8 mouse cellular contexts compared by ENCODE assay signal in genomic region chr3:53729810-53730209, GRCm38 (mm10).
A peak's percentile ranks its signal among the peaks of the same experiment; 100 is the strongest.
DNase-seq lines count a peak whose midpoint lies in the region; ATAC-seq lines count a peak whose summit lies in the region.

No protein-coding gene starts in this region.

- no peaks in the 10 kb centered on the region for H3K27me3 ChIP-seq in forebrain, embryonic 13.5 days
- no peaks in the 10 kb centered on the region for H3K27me3 ChIP-seq in forebrain, embryonic 16.5 days (replicated peaks; ENCODE audit: control insufficient read depth, insufficient read depth, low read length)
- no peaks in the 10 kb centered on the region for H3K27me3 ChIP-seq in neural tube, embryonic 11.5 days (ENCODE audit: control insufficient read depth, insufficient read depth, low read length)

- H3K27ac ChIP-seq in forebrain, embryonic 13.5 days = no peak overlapping the region
- no peak overlapping the region for H3K27ac ChIP-seq in forebrain, embryonic 16.5 days (ENCODE audit: low read length)
- H3K27ac ChIP-seq in neural tube, embryonic 11.5 days (ENCODE audit: low read depth, low read length) = no peak overlapping the region

- no peak; the same call in 1 of the 2 replicates for ATAC-seq in forebrain, embryonic 13.5 days
- no peak for ATAC-seq in forebrain, embryonic 16.5 days
- ATAC-seq in neural tube, embryonic 11.5 days (ENCODE audit: insufficient read depth, low FRiP score, low TSS enrichment) = no peak
- ATAC-seq in megakaryocyte, adult 5-6 weeks (ENCODE audit: poor library complexity, severe bottlenecking) = no peak

- H3K36me3 ChIP-seq in forebrain, embryonic 13.5 days (ENCODE audit: poor library complexity, severe bottlenecking) = no peaks in the 10 kb centered on the region
- no peaks in the 10 kb centered on the region for H3K36me3 ChIP-seq in forebrain, embryonic 16.5 days (ENCODE audit: control insufficient read depth, insufficient read depth)
- H3K36me3 ChIP-seq in neural tube, embryonic 11.5 days (ENCODE audit: control insufficient read depth, insufficient read depth, low read length) = no peaks in the 10 kb centered on the region

- 30% methylated on average over 5 of the region's 5 CpGs for WGBS in forebrain, embryonic 13.5 days
- 26% methylated on average over 5 of the region's 5 CpGs for WGBS in forebrain, embryonic 16.5 days
- WGBS in neural tube, embryonic 11.5 days = 47% methylated on average over 5 of the region's 5 CpGs

- H3K4me1 ChIP-seq in forebrain, embryonic 13.5 days = peaks cover 8% of the 10 kb centered on the region; the same call in 1 of the 2 replicates
- no peaks in the 10 kb centered on the region; the same call in 1 of the 2 replicates for H3K4me1 ChIP-seq in forebrain, embryonic 16.5 days (replicated peaks; ENCODE audit: control insufficient read depth, insufficient read depth, low read length)
- no peaks in the 10 kb centered on the region for H3K4me1 ChIP-seq in neural tube, embryonic 11.5 days (ENCODE audit: control insufficient read depth, insufficient read depth, low read length)

- no peak overlapping the region for H3K4me2 ChIP-seq in forebrain, embryonic 13.5 days
- H3K4me2 ChIP-seq in forebrain, embryonic 16.5 days (ENCODE audit: low read length) = no peak overlapping the region
- H3K4me2 ChIP-seq in neural tube, embryonic 11.5 days (ENCODE audit: low read depth) = no peak overlapping the region

- H3K9ac ChIP-seq in forebrain, embryonic 13.5 days = 0 out of 2 replicates have a peak overlapping the region, but pooled peaks have one; percentile 16
- no peak overlapping the region for H3K9ac ChIP-seq in forebrain, embryonic 16.5 days (replicated peaks; ENCODE audit: low read depth, low read length)
- H3K9ac ChIP-seq in neural tube, embryonic 11.5 days (ENCODE audit: low read length) = no peak overlapping the region

- no peaks in the 10 kb centered on the region for H3K9me3 ChIP-seq in forebrain, embryonic 13.5 days (replicated peaks)
- no peaks in the 10 kb centered on the region for H3K9me3 ChIP-seq in forebrain, embryonic 16.5 days (ENCODE audit: control insufficient read depth, low read length)
- no peaks in the 10 kb centered on the region for H3K9me3 ChIP-seq in neural tube, embryonic 11.5 days (ENCODE audit: control insufficient read depth, low read length)

- intact Hi-C loops in heart, postnatal 10 days (cut with DNase I) = loop anchor here (1.0 to 10.0 kb wide), 4 partner anchors 73 to 965 kb away; partner anchors contain the start of genes Frem2 and Supt20
- intact Hi-C loops in left cerebral cortex, postnatal 14 days (cut with DNase I) = loop anchor here (5.0 kb wide), 1 partner anchor 138 kb away; no protein-coding TSS in a partner anchor

- DNase-seq in A20 (ENCODE audit: low read depth, low spot score) = peak; percentile 13
- DNase-seq in c-Kit-positive CD71-negative TER-119-negative erythroid progenitor cells, embryonic 14.5 days (ENCODE audit: low read depth) = peak; percentile 29
- DNase-seq in heart, postnatal 10 days = peak; percentile 68 to 74
- peak; percentile 26 to 45 for DNase-seq in left cerebral cortex, postnatal 14 days (ENCODE audit: low spot score in 2 of 2)
- peak; percentile 66 for DNase-seq in neural tube, embryonic 11.5 days (ENCODE audit: low spot score)

- no peak overlapping the region for H3K4me3 ChIP-seq in forebrain, embryonic 13.5 days
- no peak overlapping the region for H3K4me3 ChIP-seq in forebrain, embryonic 16.5 days (replicated peaks; ENCODE audit: low read length)
- no peak overlapping the region for H3K4me3 ChIP-seq in neural tube, embryonic 11.5 days (ENCODE audit: low read depth, low read length)

Comparison
In these comparisons a context has a peak if more than half of its experiments do, and no peak if none do; other contexts are left out.
1. DNase-seq: peak in every context shown above with its lines; median percentile 71 in heart, postnatal 10 days; 66 in neural tube, embryonic 11.5 days; 36 in left cerebral cortex, postnatal 14 days; 29 in c-Kit-positive CD71-negative TER-119-negative erythroid progenitor cells, embryonic 14.5 days; 13 in A20.